Mouse (Mus musculus): ENCODE data around the gene Ankrd11. TPM values are rescaled to one million over a fixed set of nuclear protein-coding genes. Genes with fewer than 3 reads are reported as not detected.
"Not testable (repeated sequence)": the region's sequence is repeated elsewhere in the genome, so short reads cannot be mapped to it uniquely, and the experiment has no call there.

The Ankrd11 gene
- total and polyA plus RNA-seq, 3 experiments: 49.2 to 235 (median 87.7) TPM

DNA sequence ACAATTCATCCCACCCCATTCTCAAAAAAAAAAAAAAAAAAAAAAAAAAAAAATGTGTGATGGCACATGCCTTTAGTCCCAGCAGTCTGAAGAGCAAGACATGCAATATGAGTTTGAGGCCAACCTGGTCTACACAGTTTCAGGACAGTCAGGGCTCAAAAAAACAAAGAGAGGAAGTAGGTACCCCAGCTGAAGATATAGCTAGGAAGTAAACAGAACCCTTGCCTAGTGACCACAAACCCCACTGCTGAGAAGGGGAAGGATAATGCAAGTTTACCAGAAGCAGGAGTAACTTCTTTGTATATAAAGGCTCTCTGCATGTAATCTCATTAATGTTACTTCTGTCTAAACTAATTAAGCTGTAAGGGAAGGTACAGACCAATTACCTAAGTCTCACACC, 9.3 kb downstream of the Ankrd11 start (continued):
- TF ChIP-seq CHD2 (IDR thresholded peaks at IDR 0.05; ENCODE audit: low read length) (no peak), MXI1 (IDR thresholded peaks at IDR 0.05; ENCODE audit: low read depth, low read length) (peak; percentile 74), BHLHE40 (IDR thresholded peaks at IDR 0.05; ENCODE audit: borderline replicate concordance, low read depth, low read length) (no peak), ZC3H11A (IDR thresholded peaks at IDR 0.05; ENCODE audit: low read depth, low read length) (no peak), MAZ (IDR thresholded peaks at IDR 0.05; ENCODE audit: low read depth, low read length) (no peak), ELF1 (IDR thresholded peaks at IDR 0.05; ENCODE audit: low read depth, low read length) (peak; percentile 50; the same call in 1 of the 2 replicates), POLR2AphosphoS5 (IDR thresholded peaks at IDR 0.05; ENCODE audit: borderline replicate concordance, low read depth, low read length) (no peak), RCOR1 (IDR thresholded peaks at IDR 0.05; ENCODE audit: low read depth, low read length) (no peak)

DNA sequence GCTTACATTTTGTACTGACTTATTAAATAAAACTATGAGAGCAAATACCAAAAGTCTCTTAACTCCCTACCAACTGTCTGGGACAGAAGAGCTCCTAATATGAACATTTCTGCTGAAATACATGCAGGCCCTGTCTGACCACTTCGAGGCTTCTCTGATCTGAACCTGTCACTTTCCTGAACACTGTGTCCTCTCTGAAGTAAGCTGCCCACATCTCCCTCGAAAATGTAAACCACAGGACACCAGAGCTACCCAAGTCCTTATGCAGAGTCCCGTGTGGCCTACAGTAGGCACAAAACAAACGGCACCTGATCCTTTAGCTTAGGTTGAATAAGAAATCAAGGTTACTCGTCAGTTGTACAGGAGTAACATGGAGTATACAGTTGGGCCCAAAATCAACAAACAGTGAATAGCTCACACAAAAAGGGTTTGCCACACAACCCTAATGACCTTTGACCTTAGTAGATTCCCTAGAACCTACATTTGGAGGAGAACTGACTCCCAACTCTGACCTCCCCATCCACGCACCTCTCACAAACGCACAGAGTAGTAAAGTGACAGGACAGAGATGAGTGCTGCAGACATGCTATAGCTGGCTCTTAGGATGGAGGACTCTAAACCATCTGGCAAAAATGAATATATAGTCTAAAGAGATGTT, 10.6 kb downstream of the Ankrd11 start:
- H3K79me2 ChIP-seq (ENCODE audit: control insufficient read depth, insufficient read depth, low read length, poor library complexity): peaks cover 96% of the 10 kb centered on the region
- TF ChIP-seq EP300 (IDR thresholded peaks at IDR 0.05; ENCODE audit: low read depth in 1 of 2, low read length in 2 of 2): no peak
- no peaks in the 10 kb centered on the region for H3K9me3 ChIP-seq (replicated peaks; ENCODE audit: insufficient read depth, low read length)

DNA sequence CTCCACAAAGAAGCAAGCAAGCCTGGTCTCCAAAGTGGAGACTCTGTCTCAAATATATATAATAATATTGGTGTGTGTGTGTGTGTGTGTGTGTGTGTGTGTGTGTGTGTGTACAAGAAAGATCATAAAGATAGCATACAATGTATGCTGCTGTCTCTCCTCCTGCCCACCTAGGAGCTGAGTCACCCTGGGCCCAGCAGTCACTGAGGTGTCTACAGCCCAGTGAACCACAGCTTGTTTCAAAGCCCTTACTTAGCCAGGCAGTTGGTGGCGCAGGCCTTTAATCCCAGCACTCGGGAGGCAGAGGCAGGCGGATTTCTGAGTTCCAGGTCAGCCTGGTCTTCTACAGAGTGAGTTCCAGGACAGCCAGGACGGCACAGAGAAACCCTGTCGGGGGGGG, 12.0 kb downstream of the Ankrd11 start:
- H3K9me3 ChIP-seq (replicated peaks; ENCODE audit: insufficient read depth, low read length); H3K27ac ChIP-seq (ENCODE audit: control insufficient read depth, low read depth, low read length); H3K9ac ChIP-seq (ENCODE audit: control insufficient read depth, low read depth, low read length, poor library complexity, severe bottlenecking); H3K27me3 ChIP-seq (ENCODE audit: control insufficient read depth in 1 of 2, insufficient read depth in 2 of 2, low read length in 2 of 2); H3K4me3 ChIP-seq (ENCODE audit: control insufficient read depth in 1 of 2, insufficient read depth in 1 of 2, low read depth in 2 of 2, low read length in 2 of 2): not testable (repeated sequence)
- peaks cover 96% of the 10 kb centered on the region for H3K79me2 ChIP-seq (ENCODE audit: control insufficient read depth, insufficient read depth, low read length, poor library complexity)
- peak; percentile 34 for DNase-seq (ENCODE audit: low read depth, low spot score)
- peaks cover 30 to 34% of the 10 kb centered on the region in 2 experiments for H3K4me1 ChIP-seq (ENCODE audit: control insufficient read depth in 1 of 2, insufficient read depth in 2 of 2, low read length in 2 of 2)
- H3K36me3 ChIP-seq (ENCODE audit: control insufficient read depth in 1 of 2, insufficient read depth in 2 of 2, low read length in 2 of 2): peaks cover 13 to 43% of the 10 kb centered on the region in 2 experiments

More for the DNA sequence above, 10.6 kb downstream of the Ankrd11 start:
- Histone ChIP-seq H3K4me3 (ENCODE audit: control insufficient read depth in 1 of 2, insufficient read depth in 1 of 2, low read depth in 2 of 2, low read length in 2 of 2) (no peak overlapping the region), H3K4me1 (ENCODE audit: control insufficient read depth in 1 of 2, insufficient read depth in 2 of 2, low read length in 2 of 2) (peaks cover 37 to 45% of the 10 kb centered on the region in 2 experiments), H3K27ac (ENCODE audit: control insufficient read depth, low read depth, low read length) (no peak overlapping the region), H3K36me3 (ENCODE audit: control insufficient read depth in 1 of 2, insufficient read depth in 2 of 2, low read length in 2 of 2) (peaks cover 13 to 55% of the 10 kb centered on the region in 2 experiments), H3K27me3 (ENCODE audit: control insufficient read depth in 1 of 2, insufficient read depth in 2 of 2, low read length in 2 of 2) (no peaks in the 10 kb centered on the region), H3K9ac (ENCODE audit: control insufficient read depth, low read depth, low read length, poor library complexity, severe bottlenecking) (no peak overlapping the region)
- DNase-seq (ENCODE audit: low read depth, low spot score): no peak

DNA sequence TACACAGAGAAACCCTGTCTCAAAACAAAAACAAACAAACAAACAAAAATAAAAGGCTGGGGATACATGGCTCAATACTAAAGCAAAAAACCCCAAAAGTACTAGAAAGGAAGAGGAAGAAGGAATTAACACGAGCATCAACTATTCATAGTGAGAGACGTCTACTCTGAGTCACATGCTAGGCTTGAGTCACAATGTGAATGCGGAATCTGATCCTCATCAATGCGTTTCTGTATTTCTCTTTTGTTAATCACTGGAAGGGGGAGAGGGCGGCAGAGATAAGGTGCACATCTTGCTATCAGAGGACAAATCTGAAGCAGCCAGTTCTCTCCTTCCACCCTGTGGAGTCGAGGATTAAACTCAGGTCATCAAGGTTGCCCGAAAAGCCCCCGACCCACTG, 14.3 kb downstream of the Ankrd11 start:
- Histone ChIP-seq H3K36me3 (ENCODE audit: control insufficient read depth in 1 of 2, insufficient read depth in 2 of 2, low read length in 2 of 2) (peaks cover 17 to 25% of the 10 kb centered on the region in 2 experiments), H3K27ac (ENCODE audit: control insufficient read depth, low read depth, low read length) (no peak overlapping the region), H3K4me3 (ENCODE audit: control insufficient read depth in 1 of 2, insufficient read depth in 1 of 2, low read depth in 2 of 2, low read length in 2 of 2) (no peak overlapping the region), H3K27me3 (ENCODE audit: control insufficient read depth in 1 of 2, insufficient read depth in 2 of 2, low read length in 2 of 2) (no peaks in the 10 kb centered on the region), H3K9me3 (replicated peaks; ENCODE audit: insufficient read depth, low read length) (no peaks in the 10 kb centered on the region), H3K9ac (ENCODE audit: control insufficient read depth, low read depth, low read length, poor library complexity, severe bottlenecking) (no peak overlapping the region), H3K79me2 (ENCODE audit: control insufficient read depth, insufficient read depth, low read length, poor library complexity) (peaks cover 90% of the 10 kb centered on the region), H3K4me1 (ENCODE audit: control insufficient read depth in 1 of 2, insufficient read depth in 2 of 2, low read length in 2 of 2) (peaks cover 13 to 15% of the 10 kb centered on the region in 2 experiments; a peak in 3 of 4 replicates)
- 0 out of 2 replicates have a peak, but pooled peaks have one; percentile 14 for TF ChIP-seq GATA1 (IDR thresholded peaks at IDR 0.05; ENCODE audit: low read depth, low read length)
- no peak for TF ChIP-seq POLR2AphosphoS2 (IDR thresholded peaks at IDR 0.05; ENCODE audit: low read length)
- no peak for DNase-seq (ENCODE audit: low read depth, low spot score)
